Mouse (Mus musculus) retina, postnatal 1 day (tissue): ENCODE data around the gene Gpc6.

Experiments used
- DNase-seq: peaks from one replicate; pipeline ENCODE4 v3.0.0-alpha.2; 2012

Gene Gpc6

GRCm38 (mm10) chr14:117643069-117643468 lies 718.0 kb downstream of the Gpc6 start:
- DNase-seq = no peak

GRCm38 (mm10) chr14:117648199-117648960 lies 723.3 kb downstream of the Gpc6 start:
- no peak for DNase-seq

- DNase-seq = no peak
Observed at GRCm38 (mm10) chr14:117650141-117650540, 725.0 kb downstream of the Gpc6 start.

- DNase-seq = no peak
Observed at GRCm38 (mm10) chr14:117651271-117651670, 726.2 kb downstream of the Gpc6 start.

- DNase-seq = no peak
Observed at GRCm38 (mm10) chr14:117651938-117652337, 726.8 kb downstream of the Gpc6 start.

- peak; percentile 27 for DNase-seq
Observed at GRCm38 (mm10) chr14:117655382-117655781, 730.3 kb downstream of the Gpc6 start.

- no peak for DNase-seq
Observed at GRCm38 (mm10) chr14:117659198-117659761, 734.2 kb downstream of the Gpc6 start.

- DNase-seq = no peak
Observed at GRCm38 (mm10) chr14:117662261-117662660, 737.1 kb downstream of the Gpc6 start.

GRCm38 (mm10) chr14:117664796-117665195 lies 739.7 kb downstream of the Gpc6 start:
- DNase-seq = no peak

- DNase-seq = no peak
Observed at GRCm38 (mm10) chr14:117666126-117666525, 741.0 kb downstream of the Gpc6 start.

GRCm38 (mm10) chr14:117673541-117673940 lies 748.4 kb downstream of the Gpc6 start:
- no peak for DNase-seq

GRCm38 (mm10) chr14:117674482-117674881 lies 749.4 kb downstream of the Gpc6 start:
- no peak for DNase-seq

GRCm38 (mm10) chr14:117679926-117680325 lies 754.8 kb downstream of the Gpc6 start:
- no peak for DNase-seq

- no peak for DNase-seq
Observed at GRCm38 (mm10) chr14:117681321-117681921, 756.3 kb downstream of the Gpc6 start.

GRCm38 (mm10) chr14:117683149-117683548 lies 758.0 kb downstream of the Gpc6 start:
- DNase-seq = no peak

GRCm38 (mm10) chr14:117689848-117690247 lies 764.7 kb downstream of the Gpc6 start:
- no peak for DNase-seq

- no peak for DNase-seq
Observed at GRCm38 (mm10) chr14:117695565-117695964, 770.5 kb downstream of the Gpc6 start.

GRCm38 (mm10) chr14:117700670-117701280 lies 775.7 kb downstream of the Gpc6 start:
- no peak for DNase-seq

GRCm38 (mm10) chr14:117708817-117709216 lies 783.7 kb downstream of the Gpc6 start:
- peak; percentile 14 for DNase-seq

- no peak for DNase-seq
Observed at GRCm38 (mm10) chr14:117710463-117710911, 785.4 kb downstream of the Gpc6 start.

GRCm38 (mm10) chr14:117712311-117712710 lies 787.2 kb downstream of the Gpc6 start:
- no peak for DNase-seq

GRCm38 (mm10) chr14:117714165-117714564 lies 789.0 kb downstream of the Gpc6 start:
- no peak for DNase-seq

- no peak for DNase-seq
Observed at GRCm38 (mm10) chr14:117716305-117716704, 791.2 kb downstream of the Gpc6 start.

- no peak for DNase-seq
Observed at GRCm38 (mm10) chr14:117728741-117729140, 803.6 kb downstream of the Gpc6 start.
